Mouse (Mus musculus) left cerebral cortex, adult 9 months (tissue): ENCODE data around the gene Gba2.

Source experiments
- DNase-seq, 2 experiments: peaks; one replicate each; pipeline ENCODE4 v3.0.0; 2022; ENCODE audit warnings: low spot score in 2 of 2

Gene Gba2

GRCm38 (mm10) chr4:43581381-43581780, 2.7 kb upstream of the Gba2 start:
- no peak for DNase-seq

GRCm38 (mm10) chr4:43580721-43581120, 2.0 kb upstream of the Gba2 start:
- no peak for DNase-seq

- no peak for DNase-seq
Observed at GRCm38 (mm10) chr4:43579731-43580130, 1.1 kb upstream of the Gba2 start.

GRCm38 (mm10) chr4:43579256-43579655, 583 bp upstream of the Gba2 start:
- no peak for DNase-seq

- no peak for DNase-seq
Observed at GRCm38 (mm10) chr4:43577237-43577881, 1.3 kb downstream of the Gba2 start.

GRCm38 (mm10) chr4:43575356-43575755, 3.3 kb downstream of the Gba2 start:
- no peak for DNase-seq

- no peak for DNase-seq
Observed at GRCm38 (mm10) chr4:43573561-43573960, 5.1 kb downstream of the Gba2 start.

- no peak for DNase-seq
Observed at GRCm38 (mm10) chr4:43571395-43572045, 7.2 kb downstream of the Gba2 start.

GRCm38 (mm10) chr4:43567140-43567539, 11.5 kb downstream of the Gba2 start:
- DNase-seq, result no peak

GRCm38 (mm10) chr4:43564231-43564630, 14.4 kb downstream of the Gba2 start:
- DNase-seq, result no peak

GRCm38 (mm10) chr4:43563601-43563875, 15.1 kb downstream of the Gba2 start:
- DNase-seq, result no peak

- no peak for DNase-seq
Observed at GRCm38 (mm10) chr4:43562769-43563600, 15.7 kb downstream of the Gba2 start.

GRCm38 (mm10) chr4:43561997-43562768, 16.5 kb downstream of the Gba2 start, which contains the start of the genes Creb3 and Tln1:
Gene Creb3 (plus strand): TSS chr4:43562332.
Gene Tln1 (minus strand): TSS chr4:43562691.
- peak; percentile 88 to 96 for DNase-seq

GRCm38 (mm10) chr4:43561436-43561996, 17.2 kb downstream of the Gba2 start:
- no peak for DNase-seq

GRCm38 (mm10) chr4:43560976-43561375, 17.7 kb downstream of the Gba2 start:
- no peak for DNase-seq

- DNase-seq, result peak in 1 of 2 experiments; percentile 46
Observed at GRCm38 (mm10) chr4:43560243-43560611, 18.4 kb downstream of the Gba2 start.

GRCm38 (mm10) chr4:43559519-43560242, 19.0 kb downstream of the Gba2 start:
- DNase-seq, result no peak

- DNase-seq, result peak in 1 of 2 experiments; percentile 33
Observed at GRCm38 (mm10) chr4:43558631-43559356, 19.9 kb downstream of the Gba2 start.

- no peak for DNase-seq
Observed at GRCm38 (mm10) chr4:43558028-43558630, 20.5 kb downstream of the Gba2 start.

GRCm38 (mm10) chr4:43555926-43556325, 22.7 kb downstream of the Gba2 start:
- no peak for DNase-seq
